Mouse (Mus musculus): Measurements from ENCODE around the gene Hoxb4. TPM values are rescaled to one million over a fixed set of nuclear protein-coding genes. Genes with fewer than 3 reads are reported as not detected.

Hoxb4 gene
- polyA plus RNA-seq, 1 experiment, result not detected

- H3K4me1 ChIP-seq (ENCODE audit: control insufficient read depth, insufficient read depth, low read length), result no peaks in the 10 kb centered on the region; the same call in 1 of the 2 replicates
- no peak overlapping the region for H3K27ac ChIP-seq (ENCODE audit: insufficient read depth, low read depth, low read length)
- no peak overlapping the region for H3K4me3 ChIP-seq (ENCODE audit: insufficient read depth, low read depth, low read length)
- TF ChIP-seq POLR2A (IDR thresholded peaks at IDR 0.05; ENCODE audit: insufficient read depth, low read depth, low read length), result no peak
- no peak; the same call in 1 of the 2 replicates for TF ChIP-seq CTCF (IDR thresholded peaks at IDR 0.05; ENCODE audit: insufficient read depth, low read depth, low read length)
- 2% methylated on average over 44 of the region's 49 CpGs for WGBS
Measured at GRCm38 (mm10) chr11:96284041-96284749, 33.9 kb upstream of the Hoxb4 start.

- Histone ChIP-seq H3K4me1 (ENCODE audit: control insufficient read depth, insufficient read depth, low read length) (no peaks in the 10 kb centered on the region; the same call in 1 of the 2 replicates), H3K27ac (ENCODE audit: insufficient read depth, low read depth, low read length) (no peak overlapping the region), H3K4me3 (ENCODE audit: insufficient read depth, low read depth, low read length) (no peak overlapping the region)
- no peak for TF ChIP-seq CTCF (IDR thresholded peaks at IDR 0.05; ENCODE audit: insufficient read depth, low read depth, low read length)
- no peak for TF ChIP-seq POLR2A (IDR thresholded peaks at IDR 0.05; ENCODE audit: insufficient read depth, low read depth, low read length)
- WGBS, result 2% methylated on average over 37 of the region's 37 CpGs
Measured at GRCm38 (mm10) chr11:96284774-96285734, 33.0 kb upstream of the Hoxb4 start.

- TF ChIP-seq CTCF (IDR thresholded peaks at IDR 0.05; ENCODE audit: insufficient read depth, low read depth, low read length) (no peak), POLR2A (IDR thresholded peaks at IDR 0.05; ENCODE audit: insufficient read depth, low read depth, low read length) (no peak)
- H3K27ac ChIP-seq (ENCODE audit: insufficient read depth, low read depth, low read length), result no peak within 1 kb of the TSS
- 3% methylated on average over 43 of the region's 43 CpGs for WGBS
- H3K4me1 ChIP-seq (ENCODE audit: control insufficient read depth, insufficient read depth, low read length), result no peaks in the 10 kb centered on the region; the same call in 1 of the 2 replicates
- no peak within 1 kb of the TSS for H3K4me3 ChIP-seq (ENCODE audit: insufficient read depth, low read depth, low read length)
Measured at GRCm38 (mm10) chr11:96285771-96286738, 32.0 kb upstream of the Hoxb4 start, which contains the start of gene Hoxb7. TSS of gene Hoxb7 (plus strand) at chr11:96286623.

- no peak for TF ChIP-seq CTCF (IDR thresholded peaks at IDR 0.05; ENCODE audit: insufficient read depth, low read depth, low read length)
- WGBS, result 3% methylated on average over 55 of the region's 55 CpGs
- Histone ChIP-seq H3K4me1 (ENCODE audit: control insufficient read depth, insufficient read depth, low read length) (no peaks in the 10 kb centered on the region; the same call in 1 of the 2 replicates), H3K4me3 (ENCODE audit: insufficient read depth, low read depth, low read length) (no peak overlapping the region), H3K27ac (ENCODE audit: insufficient read depth, low read depth, low read length) (no peak overlapping the region)
Measured at GRCm38 (mm10) chr11:96286739-96287385, 31.2 kb upstream of the Hoxb4 start.

- 1% methylated on average over 9 of the region's 9 CpGs for WGBS
Measured at GRCm38 (mm10) chr11:96287411-96287810, 30.7 kb upstream of the Hoxb4 start.

GRCm38 (mm10) chr11:96288455-96289221, 29.4 kb upstream of the Hoxb4 start:
- Histone ChIP-seq H3K4me3 (ENCODE audit: insufficient read depth, low read depth, low read length) (no peak overlapping the region), H3K4me1 (ENCODE audit: control insufficient read depth, insufficient read depth, low read length) (no peaks in the 10 kb centered on the region; the same call in 1 of the 2 replicates), H3K27ac (ENCODE audit: insufficient read depth, low read depth, low read length) (no peak overlapping the region)
- TF ChIP-seq CTCF (IDR thresholded peaks at IDR 0.05; ENCODE audit: insufficient read depth, low read depth, low read length) (no peak), POLR2A (IDR thresholded peaks at IDR 0.05; ENCODE audit: insufficient read depth, low read depth, low read length) (no peak)
- 10% methylated on average over 1 of the region's 1 CpGs for WGBS

More at GRCm38 (mm10) chr11:96287411-96287810, 30.7 kb upstream of the Hoxb4 start:
- TF ChIP-seq POLR2A (IDR thresholded peaks at IDR 0.05; ENCODE audit: insufficient read depth, low read depth, low read length), result no peak
- Histone ChIP-seq H3K4me3 (ENCODE audit: insufficient read depth, low read depth, low read length) (no peak overlapping the region), H3K27ac (ENCODE audit: insufficient read depth, low read depth, low read length) (no peak overlapping the region), H3K4me1 (ENCODE audit: control insufficient read depth, insufficient read depth, low read length) (no peaks in the 10 kb centered on the region; the same call in 1 of the 2 replicates)

GRCm38 (mm10) chr11:96289293-96289692, 28.8 kb upstream of the Hoxb4 start:
- no peaks in the 10 kb centered on the region; the same call in 1 of the 2 replicates for H3K4me1 ChIP-seq (ENCODE audit: control insufficient read depth, insufficient read depth, low read length)
- H3K4me3 ChIP-seq (ENCODE audit: insufficient read depth, low read depth, low read length), result no peak overlapping the region
- WGBS, result 4% methylated on average over 21 of the region's 21 CpGs
- no peak overlapping the region for H3K27ac ChIP-seq (ENCODE audit: insufficient read depth, low read depth, low read length)
- TF ChIP-seq POLR2A (IDR thresholded peaks at IDR 0.05; ENCODE audit: insufficient read depth, low read depth, low read length) (no peak), CTCF (IDR thresholded peaks at IDR 0.05; ENCODE audit: insufficient read depth, low read depth, low read length) (no peak)

Data from olfactory bulb, adult 2 months (tissue).